Comparison of ENCODE assay signal across 10 mouse cellular contexts in the genomic region with DNA sequence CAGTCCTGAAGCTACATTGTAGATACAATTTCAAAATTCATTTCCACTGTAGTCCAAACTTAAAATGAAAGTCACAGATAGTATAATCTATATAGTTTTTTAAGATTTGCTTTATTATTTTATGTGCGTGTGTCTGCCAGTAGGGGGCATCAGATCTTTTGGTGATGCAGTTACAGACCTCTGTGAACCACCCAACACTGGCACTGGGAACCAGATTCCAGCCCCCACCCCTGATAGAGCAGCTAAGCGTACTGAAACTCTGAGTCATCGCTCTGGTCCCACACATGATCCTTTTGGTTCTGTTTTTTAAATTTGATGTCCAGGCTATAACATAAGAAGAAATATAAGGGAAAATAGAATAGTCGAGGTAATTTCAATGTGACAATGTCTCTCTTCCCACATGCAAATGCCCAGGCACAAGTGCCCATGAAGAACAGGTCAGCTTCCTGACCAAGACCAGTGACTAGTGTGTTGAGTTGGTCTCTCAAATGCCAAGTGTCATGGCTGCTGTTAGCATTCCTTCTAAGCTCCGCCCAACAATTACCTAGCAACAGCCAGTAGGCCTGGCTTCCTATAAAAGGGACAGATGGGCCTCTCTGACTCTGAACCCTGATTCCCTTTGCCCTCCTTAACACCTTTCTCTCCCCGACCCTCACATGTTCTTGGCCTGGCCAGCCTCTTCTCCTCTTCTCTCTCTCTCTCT.
DNase-seq lines count a peak whose midpoint lies in the region; ATAC-seq and TF ChIP-seq lines count a peak whose summit lies in the region.
"Had no signal": no experiment of that assay in that cellular context is flagged by ENCODE, and none has a peak within 500 bp of the region (broad histone marks: within the 10 kb centered on the region; RNA-seq: fewer than 3 reads in every experiment).

No protein-coding gene starts in this region.

- H3K4me2 ChIP-seq in lung, embryonic 14.5 days: no peak overlapping the region
- H3K4me2 ChIP-seq in embryonic facial prominence, embryonic 13.5 days: no peak overlapping the region
- H3K4me2 ChIP-seq: liver, embryonic 11.5 days had no signal

- ATAC-seq in lung, embryonic 14.5 days (ENCODE audit: insufficient read depth): no peak
- ATAC-seq in embryonic facial prominence, embryonic 13.5 days (ENCODE audit: insufficient number of reproducible peaks, insufficient read depth, low FRiP score, low TSS enrichment, low read depth): no peak

- TF ChIP-seq CTCF in heart, adult 2 months (IDR thresholded peaks at IDR 0.05): peak; percentile 53
- peak; percentile 38; the same call in 1 of the 2 replicates for TF ChIP-seq CTCF in lung, embryonic 14.5 days (IDR thresholded peaks at IDR 0.05; ENCODE audit: low read depth)

- no peaks in the 10 kb centered on the region for H3K9me3 ChIP-seq in lung, embryonic 14.5 days (ENCODE audit: low read depth, low read length)
- no peaks in the 10 kb centered on the region for H3K9me3 ChIP-seq in embryonic facial prominence, embryonic 13.5 days

- peaks cover 7% of the 10 kb centered on the region for H3K4me1 ChIP-seq in heart, adult 2 months (ENCODE audit: control insufficient read depth, insufficient read depth, low read length)
- H3K4me1 ChIP-seq in lung, embryonic 14.5 days (ENCODE audit: insufficient read depth): no peaks in the 10 kb centered on the region
- peaks cover 46% of the 10 kb centered on the region for H3K4me1 ChIP-seq in embryonic facial prominence, embryonic 13.5 days

- no peaks in the 10 kb centered on the region for H3K79me2 ChIP-seq in heart, adult 2 months (replicated peaks; ENCODE audit: control insufficient read depth, insufficient read depth, low read length)

- no peaks in the 10 kb centered on the region for H3K36me3 ChIP-seq in heart, adult 2 months (ENCODE audit: control insufficient read depth, insufficient read depth, low read length)
- H3K36me3 ChIP-seq in lung, embryonic 14.5 days (ENCODE audit: insufficient read depth): no peaks in the 10 kb centered on the region
- no peaks in the 10 kb centered on the region for H3K36me3 ChIP-seq in embryonic facial prominence, embryonic 13.5 days
- no peaks in the 10 kb centered on the region for H3K36me3 ChIP-seq in splenic B cell, adult 2 months (ENCODE audit: control insufficient read depth, insufficient read depth, low read length, poor library complexity, severe bottlenecking)

- no peak overlapping the region for H3K9ac ChIP-seq in heart, adult 2 months (ENCODE audit: low read depth, low read length)
- no peak overlapping the region for H3K9ac ChIP-seq in lung, embryonic 14.5 days
- no peak overlapping the region for H3K9ac ChIP-seq in embryonic facial prominence, embryonic 13.5 days

- no peak for TF ChIP-seq EP300 in heart, adult 2 months (IDR thresholded peaks at IDR 0.05; ENCODE audit: insufficient read depth, low read depth, low read length)

- H3K27ac ChIP-seq in heart, adult 2 months: no peak overlapping the region; the same call in 1 of the 2 replicates
- no peak overlapping the region for H3K27ac ChIP-seq in lung, embryonic 14.5 days (ENCODE audit: low read depth)
- peak overlapping the region; percentile 71; the same call in 1 of the 2 replicates for H3K27ac ChIP-seq in embryonic facial prominence, embryonic 13.5 days

- TF ChIP-seq POLR2A in heart, adult 2 months (IDR thresholded peaks at IDR 0.05; ENCODE audit: insufficient read depth, low read depth, low read length): no peak

- no peak for DNase-seq in heart, adult 2 months
- no peak for DNase-seq in heart, postnatal 10 days
- DNase-seq in lung, embryonic 14.5 days: no peak
- no peak for DNase-seq in lung, adult 18-20 months
- DNase-seq in splenic B cell, adult 2 months (ENCODE audit: low read depth, low spot score): peak; percentile 37
- DNase-seq in spleen, postnatal 10 days (ENCODE audit: low spot score in 2 of 2): no peak
- DNase-seq in thymus, postnatal 0 days (ENCODE audit: low spot score): no peak
- DNase-seq: kidney, adult 18-20 months had no signal

- H3K27me3 ChIP-seq in heart, adult 2 months (ENCODE audit: control insufficient read depth, insufficient read depth, low read length): no peaks in the 10 kb centered on the region
- no peaks in the 10 kb centered on the region for H3K27me3 ChIP-seq in lung, embryonic 14.5 days (ENCODE audit: insufficient read depth, low read length)
- no peaks in the 10 kb centered on the region for H3K27me3 ChIP-seq in embryonic facial prominence, embryonic 13.5 days
- no peaks in the 10 kb centered on the region for H3K27me3 ChIP-seq in splenic B cell, adult 2 months (ENCODE audit: control insufficient read depth, insufficient read depth, low read length, poor library complexity, severe bottlenecking)

- no peak overlapping the region for H3K4me3 ChIP-seq in heart, adult 2 months
- no peak overlapping the region for H3K4me3 ChIP-seq in lung, embryonic 14.5 days (ENCODE audit: low read depth, low read length)
- no peak overlapping the region for H3K4me3 ChIP-seq in embryonic facial prominence, embryonic 13.5 days

- intact Hi-C loops in heart, adult 2 months (cut with DNase I): no loop called here
- intact Hi-C loops in heart, postnatal 10 days (cut with DNase I): no loop called here

- WGBS in heart, adult 2 months: 81% methylated on average over 6 of the region's 6 CpGs
- 85% methylated on average over 6 of the region's 6 CpGs for WGBS in lung, embryonic 14.5 days
- WGBS in embryonic facial prominence, embryonic 13.5 days: 87% methylated on average over 6 of the region's 6 CpGs
